Mouse (Mus musculus) bone marrow macrophage, adult 2 months (primary cell): Measurements from ENCODE around the gene Tktl1.

ENCODE experiments used
- CTCF ChIP-seq: IDR thresholded peaks from 2 replicates; pipeline ENCODE4 v1.5.1; 2012; ENCODE audit warnings: low read depth, mild to moderate bottlenecking, low read length, moderate library complexity
- POLR2A ChIP-seq: IDR thresholded peaks from 2 replicates; pipeline ENCODE4 v1.6.1; 2012; ENCODE audit warnings: mild to moderate bottlenecking, low read depth, low read length, borderline replicate concordance

- TF ChIP-seq POLR2A, result no peak
- TF ChIP-seq CTCF, result no peak
Observed at GRCm38 (mm10) chrX:74254888-74255565, 78.0 kb downstream of the Tktl1 start.
